Mouse (Mus musculus): ENCODE data around the gene Grip1.

- TF ChIP-seq CTCF (IDR thresholded peaks at IDR 0.05; ENCODE audit: low read depth) (no peak), EP300 (IDR thresholded peaks at IDR 0.05; ENCODE audit: low read depth) (no peak)
Observed at GRCm38 (mm10) chr10:119486936-119487335, 33.3 kb downstream of the Grip1 start.

Measured in heart, postnatal 0 days (tissue).